Mouse (Mus musculus) forebrain, embryonic 10.5 days (tissue): Measurements from ENCODE around the gene St6galnac3. TPM values are rescaled to one million over a fixed set of nuclear protein-coding genes. Genes with fewer than 3 reads are reported as not detected.

Experiments
- DNase-seq: peaks from one replicate; pipeline ENCODE4 v3.0.0-alpha.2; 2017; ENCODE audit warnings: low spot score; ENCODE audit errors: extremely low spot score
- H3K27ac ChIP-seq: fragments of 300-500 bp; sonication (generic); 2 replicates; pipeline ENCODE4 v1.5.1; 2016; ENCODE audit warnings: mild to moderate bottlenecking
- H3K27me3 ChIP-seq: fragments of 300-500 bp; sonication (generic); 2 replicates; pipeline ENCODE4 v1.6.1; 2016; ENCODE audit warnings: mild to moderate bottlenecking; ENCODE audit not compliant: poor library complexity, severe bottlenecking
- H3K36me3 ChIP-seq: fragments of 300-500 bp; sonication (generic); replicated peaks from 2 replicates; pipeline ENCODE4 v1.6.1; 2016; ENCODE audit warnings: mild to moderate bottlenecking, moderate library complexity
- H3K4me1 ChIP-seq: fragments of 300-500 bp; sonication (generic); 2 replicates; pipeline ENCODE4 v1.6.1; 2016
- H3K4me3 ChIP-seq: fragments of 300-500 bp; sonication (generic); 2 replicates; pipeline ENCODE4 v1.5.1; 2016; ENCODE audit warnings: mild to moderate bottlenecking, moderate library complexity
- H3K9me3 ChIP-seq: fragments of 300-500 bp; sonication (generic); 2 replicates; pipeline ENCODE4 v1.6.1; 2016; ENCODE audit warnings: mild to moderate bottlenecking, moderate library complexity
- WGBS: fragments of 180-500 bp; shearing (Covaris S2); methylation state at CpG from one replicate; pipeline ENCODE4 v1.1.7; 2016; 5-methylcytosine and 5-hydroxymethylcytosine counted together
- polyA plus RNA-seq: library from polyadenylated mRNA; unstranded; fragments of >200 nt; fragmentation: Nextera tagmentation; extraction: Ambion mirVana; gene quantifications from 2 replicates; pipeline ENCODE4 v1.2.1, GENCODE M21; 2016

St6galnac3 gene
- polyA plus RNA-seq, 1 experiment from 2014 or later: 40.0 TPM

DNA sequence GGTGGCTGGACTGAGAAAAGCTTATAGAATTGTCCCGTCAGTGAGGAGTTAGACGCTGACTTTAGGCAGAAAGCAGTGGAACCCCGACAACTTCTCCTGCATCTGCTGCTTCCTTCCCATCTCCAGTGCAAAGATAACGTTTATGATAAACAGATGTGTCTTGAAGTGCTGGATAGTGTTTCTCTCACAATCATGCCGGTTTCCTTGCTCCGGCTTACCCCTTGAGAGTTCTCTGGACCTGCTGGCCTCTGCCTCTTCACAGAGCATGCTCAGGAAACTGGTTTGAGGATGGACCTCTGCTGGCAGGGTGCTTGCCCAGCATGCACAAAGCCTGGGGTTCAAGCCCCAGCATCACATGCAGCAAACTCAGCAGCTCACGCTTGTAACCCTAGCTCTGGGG, 23.8 kb downstream of the St6galnac3 start:
- no peak for DNase-seq
- peaks cover 15% of the 10 kb centered on the region; the same call in 1 of the 2 replicates for H3K36me3 ChIP-seq
- H3K4me3 ChIP-seq: no peak overlapping the region

DNA sequence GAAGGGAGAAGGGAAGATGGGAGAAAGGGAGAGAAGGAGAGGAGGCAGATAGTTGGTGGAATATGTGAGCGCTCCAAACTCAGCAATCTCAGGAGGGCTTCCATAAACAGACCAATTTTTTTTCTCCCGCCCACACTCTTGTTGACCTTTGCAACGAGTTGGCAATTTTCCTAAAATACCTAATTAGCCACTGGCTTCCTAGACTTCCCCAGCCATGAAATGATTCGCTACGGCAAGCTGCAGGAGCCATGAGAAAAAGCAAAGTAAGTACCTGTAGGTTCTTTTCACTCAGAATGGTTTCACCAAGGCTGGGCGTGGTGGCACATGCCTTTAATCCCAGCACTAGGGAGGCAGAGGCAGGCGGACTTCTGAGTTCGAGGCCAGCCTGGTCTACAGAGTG, 25.9 kb downstream of the St6galnac3 start:
- peaks cover 49% of the 10 kb centered on the region for H3K4me1 ChIP-seq
- 94% methylated on average over 8 of the region's 8 CpGs for WGBS

More for the DNA sequence above, 23.8 kb downstream of the St6galnac3 start:
- Histone ChIP-seq H3K4me1 (peaks cover 56% of the 10 kb centered on the region), H3K27me3 (no peaks in the 10 kb centered on the region), H3K27ac (peak overlapping the region; percentile 66; the same call in 1 of the 2 replicates), H3K9me3 (no peaks in the 10 kb centered on the region)
- 61% methylated on average over 7 of the region's 7 CpGs for WGBS

DNA sequence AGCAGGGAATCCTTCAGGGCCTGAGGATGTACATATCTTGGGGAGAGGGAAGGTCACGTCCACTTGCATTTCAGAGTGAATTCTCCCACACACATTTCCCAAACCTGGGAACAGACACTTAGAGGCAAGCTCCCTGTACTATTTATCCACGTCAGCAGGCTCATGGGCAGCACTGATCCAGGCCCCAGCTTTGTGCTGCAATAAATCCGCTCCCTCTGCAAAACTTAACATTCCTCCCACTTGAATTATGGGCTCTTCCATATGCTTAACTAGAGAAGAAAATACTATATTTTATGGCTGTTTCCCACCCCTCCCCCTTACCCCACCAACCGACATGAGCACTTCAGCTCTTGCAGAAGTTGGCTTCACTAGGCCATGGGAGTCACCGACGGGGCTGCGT, 32.0 kb downstream of the St6galnac3 start:
- no peaks in the 10 kb centered on the region for H3K27me3 ChIP-seq
- no peak for DNase-seq
- no peak overlapping the region for H3K4me3 ChIP-seq
- peaks cover 50% of the 10 kb centered on the region for H3K4me1 ChIP-seq
- peak overlapping the region; percentile 66; the same call in 1 of the 2 replicates for H3K27ac ChIP-seq
- no peaks in the 10 kb centered on the region for H3K9me3 ChIP-seq
- WGBS: 79% methylated on average over 7 of the region's 7 CpGs
- H3K36me3 ChIP-seq: 0 out of 2 replicates have a peak, but pooled peaks cover 3% of the 10 kb centered on the region

More for the DNA sequence above, 25.9 kb downstream of the St6galnac3 start:
- Histone ChIP-seq H3K27me3 (no peaks in the 10 kb centered on the region), H3K4me3 (no peak overlapping the region), H3K36me3 (peaks cover 12% of the 10 kb centered on the region; the same call in 1 of the 2 replicates), H3K27ac (no peak overlapping the region), H3K9me3 (no peaks in the 10 kb centered on the region)
- DNase-seq: no peak

- Histone ChIP-seq H3K4me1 (peaks cover 43% of the 10 kb centered on the region), H3K27ac (peak overlapping the region; percentile 66; the same call in 1 of the 2 replicates), H3K4me3 (no peak overlapping the region), H3K27me3 (no peaks in the 10 kb centered on the region), H3K9me3 (no peaks in the 10 kb centered on the region), H3K36me3 (no peaks in the 10 kb centered on the region)
- WGBS: 60% methylated on average over 11 of the region's 11 CpGs
- no peak for DNase-seq
Measured at GRCm38 (mm10) chr3:153692206-153692813, 32.7 kb downstream of the St6galnac3 start.

GRCm38 (mm10) chr3:153691537-153691936, 33.4 kb downstream of the St6galnac3 start:
- DNase-seq: no peak
- Histone ChIP-seq H3K4me1 (peaks cover 42% of the 10 kb centered on the region), H3K9me3 (no peaks in the 10 kb centered on the region), H3K36me3 (no peaks in the 10 kb centered on the region), H3K27ac (0 out of 2 replicates have a peak overlapping the region, but pooled peaks have one; percentile 66), H3K4me3 (no peak overlapping the region), H3K27me3 (no peaks in the 10 kb centered on the region)
- 59% methylated on average over 4 of the region's 4 CpGs for WGBS

GRCm38 (mm10) chr3:153690553-153690952, 34.4 kb downstream of the St6galnac3 start:
- no peaks in the 10 kb centered on the region for H3K36me3 ChIP-seq
- 81% methylated on average over 2 of the region's 2 CpGs for WGBS
- H3K4me1 ChIP-seq: peaks cover 42% of the 10 kb centered on the region
- peak overlapping the region; percentile 27; the same call in 1 of the 2 replicates for H3K27ac ChIP-seq
- no peaks in the 10 kb centered on the region for H3K27me3 ChIP-seq
- H3K9me3 ChIP-seq: no peaks in the 10 kb centered on the region
- no peak overlapping the region for H3K4me3 ChIP-seq
- no peak for DNase-seq

- Histone ChIP-seq H3K9me3 (no peaks in the 10 kb centered on the region), H3K27ac (peak overlapping the region; percentile 27; the same call in 1 of the 2 replicates), H3K36me3 (no peaks in the 10 kb centered on the region), H3K4me3 (no peak overlapping the region), H3K4me1 (peaks cover 42% of the 10 kb centered on the region), H3K27me3 (no peaks in the 10 kb centered on the region)
- DNase-seq: no peak
- 76% methylated on average over 11 of the region's 11 CpGs for WGBS
Measured at GRCm38 (mm10) chr3:153689793-153690291, 35.1 kb downstream of the St6galnac3 start.

- no peak overlapping the region for H3K27ac ChIP-seq
- no peak for DNase-seq
- no peaks in the 10 kb centered on the region for H3K36me3 ChIP-seq
- no peaks in the 10 kb centered on the region for H3K9me3 ChIP-seq
- peaks cover 41% of the 10 kb centered on the region for H3K4me1 ChIP-seq
- H3K27me3 ChIP-seq: no peaks in the 10 kb centered on the region
- 86% methylated on average over 5 of the region's 5 CpGs for WGBS
- H3K4me3 ChIP-seq: no peak overlapping the region
Measured at GRCm38 (mm10) chr3:153687896-153688295, 37.1 kb downstream of the St6galnac3 start.

DNA sequence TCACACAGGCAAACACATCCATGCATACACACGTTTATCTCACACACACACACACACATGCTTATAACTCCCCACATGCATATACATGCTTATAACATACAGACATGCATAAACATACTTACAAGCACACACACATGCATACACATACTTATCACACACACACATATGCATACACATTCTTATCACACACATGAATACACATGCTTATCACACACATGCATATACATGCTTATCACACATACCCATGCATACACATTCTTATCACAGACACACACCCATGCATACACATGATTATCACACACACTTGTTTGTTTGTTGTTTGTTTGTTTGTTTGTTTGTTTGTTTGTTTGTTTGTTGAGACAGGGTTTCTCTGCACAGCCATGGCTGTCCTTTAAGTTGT, 40.1 kb downstream of the St6galnac3 start:
- Histone ChIP-seq H3K27me3 (no peaks in the 10 kb centered on the region), H3K4me1 (peaks cover 12% of the 10 kb centered on the region)
- 91% methylated on average over 1 of the region's 1 CpGs for WGBS

DNA sequence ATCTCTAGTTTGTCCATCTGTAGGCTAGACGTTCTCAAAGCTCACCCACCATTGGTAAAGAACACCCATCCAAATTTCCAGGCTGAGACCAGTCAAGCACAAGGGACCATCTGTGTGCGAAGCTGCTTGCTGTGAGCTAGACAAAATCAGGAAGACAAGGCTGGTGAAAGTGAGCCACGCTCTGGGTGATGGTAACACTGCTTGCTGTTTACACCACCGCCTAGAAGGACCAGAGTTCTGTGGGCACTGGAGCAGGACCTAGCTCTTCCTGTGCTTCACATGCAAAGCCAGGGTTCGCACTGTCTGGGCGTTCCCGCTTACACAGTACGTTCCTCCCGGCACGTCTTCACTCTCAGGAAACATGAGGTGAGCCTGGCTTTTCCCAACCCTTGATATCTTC, 42.7 kb downstream of the St6galnac3 start:
- no peak for DNase-seq
- Histone ChIP-seq H3K4me3 (no peak overlapping the region), H3K27ac (no peak overlapping the region), H3K27me3 (no peaks in the 10 kb centered on the region; the same call in 1 of the 2 replicates), H3K36me3 (no peaks in the 10 kb centered on the region), H3K4me1 (peaks cover 18% of the 10 kb centered on the region; the same call in 1 of the 2 replicates), H3K9me3 (no peaks in the 10 kb centered on the region)
- WGBS: 94% methylated on average over 10 of the region's 10 CpGs

More for the DNA sequence above, 40.1 kb downstream of the St6galnac3 start:
- Histone ChIP-seq H3K9me3 (no peaks in the 10 kb centered on the region), H3K4me3 (no peak overlapping the region), H3K27ac (no peak overlapping the region), H3K36me3 (no peaks in the 10 kb centered on the region)
- no peak for DNase-seq

- Histone ChIP-seq H3K27me3 (no peaks in the 10 kb centered on the region; the same call in 1 of the 2 replicates), H3K9me3 (no peaks in the 10 kb centered on the region), H3K27ac (no peak overlapping the region), H3K36me3 (no peaks in the 10 kb centered on the region), H3K4me3 (no peak overlapping the region), H3K4me1 (peaks cover 24% of the 10 kb centered on the region)
- 95% methylated on average over 9 of the region's 9 CpGs for WGBS
- no peak for DNase-seq
Measured at GRCm38 (mm10) chr3:153681720-153682119, 43.3 kb downstream of the St6galnac3 start.

GRCm38 (mm10) chr3:153675832-153676231, 49.1 kb downstream of the St6galnac3 start:
- H3K9me3 ChIP-seq: no peaks in the 10 kb centered on the region
- H3K27me3 ChIP-seq: no peaks in the 10 kb centered on the region; the same call in 1 of the 2 replicates
- peaks cover 55% of the 10 kb centered on the region for H3K4me1 ChIP-seq
- H3K27ac ChIP-seq: peak overlapping the region; percentile 58
- peak overlapping the region; percentile 2; the same call in 1 of the 2 replicates for H3K4me3 ChIP-seq
- no peaks in the 10 kb centered on the region for H3K36me3 ChIP-seq
- WGBS: 10% methylated on average over 7 of the region's 7 CpGs
- DNase-seq: no peak

DNA sequence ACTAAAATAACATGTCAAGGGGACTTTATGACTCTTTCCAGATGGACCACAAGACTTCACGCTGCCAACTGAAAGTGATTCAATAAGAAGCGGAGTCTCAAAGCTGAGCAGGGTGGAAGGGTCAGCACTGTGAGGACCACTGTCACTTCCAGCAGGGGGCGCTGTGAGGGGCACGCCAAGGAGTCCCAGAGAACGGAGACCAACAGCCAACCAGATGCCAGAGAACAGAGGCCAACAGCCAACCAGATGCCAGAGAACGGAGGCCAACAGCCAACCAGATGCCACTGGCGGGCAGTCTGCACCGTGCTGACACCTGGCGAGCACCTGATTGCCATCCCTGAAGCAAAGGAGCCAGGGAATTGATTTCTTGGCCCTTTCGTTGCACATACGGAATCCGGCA, 49.9 kb downstream of the St6galnac3 start:
- Histone ChIP-seq H3K36me3 (no peaks in the 10 kb centered on the region), H3K27me3 (no peaks in the 10 kb centered on the region; the same call in 1 of the 2 replicates), H3K9me3 (no peaks in the 10 kb centered on the region), H3K4me3 (0 out of 2 replicates have a peak overlapping the region, but pooled peaks have one; percentile 9), H3K4me1 (peaks cover 56% of the 10 kb centered on the region), H3K27ac (peak overlapping the region; percentile 60; the same call in 1 of the 2 replicates)
- DNase-seq: peak; percentile 75
- 33% methylated on average over 12 of the region's 12 CpGs for WGBS
